Mouse (Mus musculus) limb, embryonic 11.5 days (tissue): ENCODE data around the gene Jakmip3. TPM values are rescaled to one million over a fixed set of nuclear protein-coding genes. Genes with fewer than 3 reads are reported as not detected.

Source experiments
- ATAC-seq: fragments of 200-750 bp; cut with Nextera tagmentation; 2 replicates; pipeline ENCODE4 v1.8.0; 2017; ENCODE audit warnings: low read depth; ENCODE audit not compliant: insufficient number of reproducible peaks, low FRiP score, low TSS enrichment
- DNase-seq: peaks from one replicate; pipeline ENCODE4 v3.0.0-alpha.2; 2015; ENCODE audit warnings: low spot score
- H3K27ac ChIP-seq: fragments of 300-500 bp; sonication (generic); replicated peaks from 2 replicates; pipeline ENCODE4 v1.5.1; 2014; ENCODE audit warnings: low read depth, mild to moderate bottlenecking, low read length
- H3K27me3 ChIP-seq: fragments of 300-500 bp; sonication (generic); 2 replicates; pipeline ENCODE4 v1.6.1; 2014; ENCODE audit warnings: mild to moderate bottlenecking, low read length, mixed read lengths; ENCODE audit not compliant: control insufficient read depth, insufficient read depth
- H3K36me3 ChIP-seq: fragments of 300-500 bp; sonication (generic); 2 replicates; pipeline ENCODE4 v1.6.1; 2014; ENCODE audit warnings: mild to moderate bottlenecking, low read length, moderate library complexity, mixed read lengths; ENCODE audit not compliant: control insufficient read depth, insufficient read depth
- H3K4me1 ChIP-seq: fragments of 300-500 bp; sonication (generic); 2 replicates; pipeline ENCODE4 v1.6.1; 2014; ENCODE audit warnings: low read length, mixed read lengths; ENCODE audit not compliant: control insufficient read depth, insufficient read depth
- H3K4me2 ChIP-seq: fragments of 300-500 bp; sonication (generic); 2 replicates; pipeline ENCODE4 v1.6.1; 2014; ENCODE audit warnings: low read depth, mild to moderate bottlenecking, moderate library complexity; ENCODE audit not compliant: severe bottlenecking
- H3K4me3 ChIP-seq: fragments of 300-500 bp; sonication (generic); 2 replicates; pipeline ENCODE4 v1.5.1; 2014; ENCODE audit warnings: low read depth, low read length
- H3K9ac ChIP-seq: fragments of 300-500 bp; sonication (generic); 2 replicates; pipeline ENCODE4 v1.6.1; 2014; ENCODE audit warnings: mild to moderate bottlenecking, low read length
- H3K9me3 ChIP-seq: fragments of 300-500 bp; sonication (generic); 2 replicates; pipeline ENCODE4 v1.6.1; 2016; ENCODE audit warnings: low read length; ENCODE audit not compliant: control insufficient read depth
- WGBS: fragments of 180-500 bp; shearing (Covaris S2); extraction: QIAGEN DNeasy Blood & Tissue Kit; methylation state at CpG from one replicate; pipeline ENCODE4 v1.1.7; 2014; 5-methylcytosine and 5-hydroxymethylcytosine counted together
- polyA plus RNA-seq: library from polyadenylated mRNA; unstranded; fragments of >200 nt; fragmentation: Nextera tagmentation; extraction: Ambion mirVana; gene quantifications from 2 replicates; pipeline ENCODE4 v1.2.1, GENCODE M21; 2014

Gene Jakmip3
- polyA plus RNA-seq, 1 experiment from 2014 or later: 0.45 TPM

DNA sequence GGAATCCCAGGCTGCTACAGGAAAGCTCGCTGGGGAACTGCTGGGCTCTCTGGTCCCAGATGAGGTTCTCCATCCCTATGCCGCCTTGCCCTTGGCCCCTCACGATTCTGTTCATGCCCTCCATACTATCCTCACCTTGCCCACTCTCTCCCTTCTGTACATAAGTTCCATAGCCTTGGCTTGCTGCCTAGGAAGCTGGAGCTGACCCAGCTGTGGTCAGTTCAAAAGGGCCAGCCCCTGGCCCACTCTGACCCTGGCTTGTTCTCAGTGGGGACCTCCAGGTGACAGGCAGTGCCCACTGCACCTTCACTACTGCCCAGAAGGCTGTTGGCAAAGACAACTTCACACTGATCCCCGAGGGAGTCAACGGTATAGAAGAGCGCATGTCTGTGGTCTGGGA is 155.9 kb downstream of the Jakmip3 start:
- Histone ChIP-seq H3K9ac (no peak overlapping the region), H3K4me3 (no peak overlapping the region), H3K36me3 (no peaks in the 10 kb centered on the region), H3K27ac (no peak overlapping the region), H3K27me3 (no peaks in the 10 kb centered on the region), H3K4me1 (no peaks in the 10 kb centered on the region), H3K4me2 (no peak overlapping the region), H3K9me3 (no peaks in the 10 kb centered on the region)
- no peak for DNase-seq
- no peak for ATAC-seq
- WGBS: 87% methylated on average over 6 of the region's 6 CpGs

DNA sequence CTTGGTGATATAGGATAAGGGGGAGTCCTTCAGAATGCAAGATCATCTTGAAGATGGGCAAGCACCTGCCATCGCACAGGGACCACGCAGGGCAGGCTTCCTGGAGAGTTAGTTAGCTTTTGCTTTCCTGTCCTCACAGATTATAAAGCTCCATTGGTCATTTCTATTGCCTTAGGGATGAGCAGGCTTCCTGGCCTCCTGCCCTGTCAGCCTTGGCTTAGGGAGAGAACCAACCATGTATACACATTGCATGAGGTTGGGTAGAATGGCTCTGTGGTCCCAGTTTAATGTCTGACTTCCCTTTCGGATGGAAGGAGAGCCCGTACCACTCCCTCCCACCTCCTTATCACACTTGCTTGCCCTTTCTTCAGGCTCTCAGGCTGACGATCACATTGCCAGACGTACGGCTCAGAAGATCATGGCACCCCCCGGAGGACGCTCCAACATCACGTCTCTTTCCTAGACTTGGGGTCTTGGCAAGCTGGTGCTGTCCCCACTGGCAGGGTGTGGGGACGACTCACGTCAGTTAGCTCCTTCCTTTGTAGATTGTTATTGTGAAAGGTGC is 160.1 kb downstream of the Jakmip3 start:
- WGBS: 70% methylated on average over 12 of the region's 12 CpGs
- H3K9me3 ChIP-seq: no peaks in the 10 kb centered on the region
- no peaks in the 10 kb centered on the region for H3K4me1 ChIP-seq
- no peak overlapping the region for H3K9ac ChIP-seq
- no peaks in the 10 kb centered on the region for H3K36me3 ChIP-seq
- H3K27me3 ChIP-seq: no peaks in the 10 kb centered on the region
- ATAC-seq (no peak), DNase-seq (no peak)
- no peak overlapping the region for H3K4me2 ChIP-seq
- H3K27ac ChIP-seq: no peak overlapping the region
- H3K4me3 ChIP-seq: no peak overlapping the region

GRCm38 (mm10) chr7:139101286-139101804 is 160.8 kb downstream of the Jakmip3 start:
- no peak for DNase-seq
- Histone ChIP-seq H3K9ac (no peak overlapping the region), H3K9me3 (no peaks in the 10 kb centered on the region), H3K4me1 (no peaks in the 10 kb centered on the region), H3K27ac (no peak overlapping the region), H3K36me3 (no peaks in the 10 kb centered on the region), H3K27me3 (no peaks in the 10 kb centered on the region), H3K4me2 (no peak overlapping the region), H3K4me3 (no peak overlapping the region)
- 68% methylated on average over 10 of the region's 10 CpGs for WGBS
- no peak for ATAC-seq

GRCm38 (mm10) chr7:139101826-139102225 is 161.3 kb downstream of the Jakmip3 start:
- Histone ChIP-seq H3K4me3 (no peak overlapping the region), H3K36me3 (no peaks in the 10 kb centered on the region), H3K9ac (no peak overlapping the region), H3K27ac (no peak overlapping the region), H3K27me3 (no peaks in the 10 kb centered on the region), H3K9me3 (no peaks in the 10 kb centered on the region), H3K4me1 (no peaks in the 10 kb centered on the region), H3K4me2 (no peak overlapping the region)
- DNase-seq (no peak), ATAC-seq (no peak)
- 69% methylated on average over 3 of the region's 3 CpGs for WGBS

DNA sequence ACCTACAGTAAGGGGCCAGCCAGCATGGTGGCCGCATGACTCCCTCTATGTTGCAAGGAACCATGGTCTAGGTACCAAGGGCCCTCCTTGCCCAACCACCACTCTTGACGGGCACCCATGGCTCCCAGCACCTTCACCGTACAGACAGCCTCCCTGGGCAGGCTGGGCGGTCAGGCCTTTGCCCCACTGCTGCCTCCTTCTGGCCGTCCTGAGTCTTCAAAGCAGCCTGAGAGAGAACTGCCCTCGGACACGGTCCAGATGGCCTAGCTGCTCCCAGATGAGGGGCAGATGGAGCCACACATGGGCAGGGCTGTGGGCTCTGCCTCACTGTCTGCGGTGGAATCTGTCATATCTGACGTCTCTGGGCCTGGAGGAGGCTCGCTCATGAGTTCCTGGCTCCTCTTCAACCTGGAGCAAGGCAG is 163.4 kb downstream of the Jakmip3 start:
- no peak for DNase-seq
- Histone ChIP-seq H3K4me1 (no peaks in the 10 kb centered on the region), H3K4me3 (no peak overlapping the region), H3K27me3 (no peaks in the 10 kb centered on the region), H3K4me2 (no peak overlapping the region), H3K9ac (no peak overlapping the region), H3K9me3 (no peaks in the 10 kb centered on the region), H3K27ac (no peak overlapping the region), H3K36me3 (no peaks in the 10 kb centered on the region)
- WGBS: 57% methylated on average over 10 of the region's 10 CpGs
- ATAC-seq: no peak

GRCm38 (mm10) chr7:139105076-139105475 is 164.5 kb downstream of the Jakmip3 start:
- WGBS: 80% methylated on average over 5 of the region's 5 CpGs
- no peaks in the 10 kb centered on the region for H3K27me3 ChIP-seq
- H3K9ac ChIP-seq: no peak overlapping the region
- no peaks in the 10 kb centered on the region for H3K4me1 ChIP-seq
- DNase-seq (no peak), ATAC-seq (no peak)
- no peak overlapping the region for H3K27ac ChIP-seq
- no peak overlapping the region for H3K4me2 ChIP-seq
- H3K9me3 ChIP-seq: no peaks in the 10 kb centered on the region
- H3K36me3 ChIP-seq: no peaks in the 10 kb centered on the region
- no peak overlapping the region for H3K4me3 ChIP-seq

GRCm38 (mm10) chr7:139105705-139106104 is 165.2 kb downstream of the Jakmip3 start:
- 88% methylated on average over 7 of the region's 7 CpGs for WGBS
- DNase-seq (no peak), ATAC-seq (no peak)
- Histone ChIP-seq H3K9me3 (no peaks in the 10 kb centered on the region), H3K4me3 (no peak overlapping the region), H3K27ac (no peak overlapping the region), H3K27me3 (no peaks in the 10 kb centered on the region), H3K9ac (no peak overlapping the region), H3K4me1 (no peaks in the 10 kb centered on the region), H3K36me3 (no peaks in the 10 kb centered on the region), H3K4me2 (no peak overlapping the region)

- H3K27me3 ChIP-seq: no peaks in the 10 kb centered on the region
- no peaks in the 10 kb centered on the region for H3K9me3 ChIP-seq
- H3K9ac ChIP-seq: no peak overlapping the region
- DNase-seq: no peak
- no peaks in the 10 kb centered on the region for H3K4me1 ChIP-seq
- H3K27ac ChIP-seq: no peak overlapping the region
- no peak overlapping the region for H3K4me2 ChIP-seq
- 87% methylated on average over 9 of the region's 9 CpGs for WGBS
- no peaks in the 10 kb centered on the region for H3K36me3 ChIP-seq
- no peak overlapping the region for H3K4me3 ChIP-seq
- ATAC-seq: no peak
These were observed 167.5 kb downstream of the Jakmip3 start for GRCm38 (mm10) chr7:139107908-139108650.
